Mouse (Mus musculus) kidney, postnatal 0 days (tissue): ENCODE measurements around the gene Top2b. TPM values are rescaled to one million over a fixed set of nuclear protein-coding genes. Genes with fewer than 3 reads are reported as not detected.

Source experiments
- ATAC-seq: fragments of 200-750 bp; cut with Nextera tagmentation; replicated peaks from 2 replicates; pipeline ENCODE4 v1.8.0; 2017; ENCODE audit warnings: low read depth, moderate number of reproducible peaks, moderate TSS enrichment, moderate library complexity; ENCODE audit not compliant: low FRiP score
- DNase-seq: peaks from one replicate; pipeline ENCODE4 v3.0.0-alpha.2; 2016; ENCODE audit warnings: low spot score
- H3K27ac ChIP-seq: fragments of 300-500 bp; sonication (generic); 2 replicates; pipeline ENCODE4 v1.5.1; 2014; ENCODE audit warnings: mild to moderate bottlenecking
- H3K27me3 ChIP-seq: fragments of 300-500 bp; sonication (generic); 2 replicates; pipeline ENCODE4 v1.6.1; 2014; ENCODE audit warnings: low read length, mixed read lengths; ENCODE audit not compliant: insufficient read depth
- H3K36me3 ChIP-seq: fragments of 300-500 bp; sonication (generic); 2 replicates; pipeline ENCODE4 v1.6.1; 2014; ENCODE audit warnings: low read length, mixed read lengths; ENCODE audit not compliant: insufficient read depth
- H3K4me1 ChIP-seq: fragments of 300-500 bp; sonication (generic); replicated peaks from 2 replicates; pipeline ENCODE4 v1.6.1; 2014; ENCODE audit warnings: antibody characterized with exemption, low read length, mixed read lengths; ENCODE audit not compliant: insufficient read depth
- H3K4me2 ChIP-seq: fragments of 300-500 bp; sonication (generic); 2 replicates; pipeline ENCODE4 v1.6.1; 2014; ENCODE audit warnings: mild to moderate bottlenecking, low read length, moderate library complexity, mixed read lengths
- H3K4me3 ChIP-seq: fragments of 300-500 bp; sonication (generic); replicated peaks from 2 replicates; pipeline ENCODE4 v1.5.1; 2014; ENCODE audit warnings: low read depth, low read length
- H3K9ac ChIP-seq: fragments of 300-500 bp; sonication (generic); 2 replicates; pipeline ENCODE4 v1.6.1; 2014; ENCODE audit warnings: low read depth, low read length
- H3K9me3 ChIP-seq: fragments of 300-500 bp; sonication (generic); replicated peaks from 2 replicates; pipeline ENCODE4 v1.6.1; 2016; ENCODE audit warnings: low read length, inconsistent platforms, mixed read lengths
- CTCF ChIP-seq: IDR thresholded peaks from 2 replicates; pipeline ENCODE4 v1.5.1; 2016; ENCODE audit warnings: antibody characterized with exemption, low read depth, mild to moderate bottlenecking, moderate library complexity
- WGBS: fragments of 180-500 bp; shearing (Covaris S2); extraction: QIAGEN DNeasy Blood & Tissue Kit; methylation state at CpG from one replicate; pipeline ENCODE4 v1.1.7; 2014; 5-methylcytosine and 5-hydroxymethylcytosine counted together
- polyA plus RNA-seq: library from polyadenylated mRNA; unstranded; fragments of >200 nt; fragmentation: Nextera tagmentation; extraction: Ambion mirVana; gene quantifications from 2 replicates; pipeline ENCODE4 v1.2.1, GENCODE M21; 2015

The Top2b gene
- polyA plus RNA-seq = 41.4 and 42.3 TPM in 2 replicates

GRCm38 (mm10) chr14:16364878-16365337, at the start of gene Top2b:
Gene Top2b (plus strand): TSS chr14:16365179.
- no peak for TF ChIP-seq CTCF
- H3K27me3 ChIP-seq = no peaks in the 10 kb centered on the region
- peak within 1 kb of the TSS; percentile 85 for H3K4me3 ChIP-seq
- peak; percentile 99 for ATAC-seq
- H3K4me1 ChIP-seq = peaks cover 5% of the 10 kb centered on the region; the same call in 1 of the 2 replicates
- peak; percentile 98 for DNase-seq
- H3K4me2 ChIP-seq = peak within 1 kb of the TSS; percentile 92
- H3K36me3 ChIP-seq = no peaks in the 10 kb centered on the region
- WGBS = 0% methylated on average over 30 of the region's 32 CpGs
- peak within 1 kb of the TSS; percentile 99 for H3K9ac ChIP-seq
- no peaks in the 10 kb centered on the region for H3K9me3 ChIP-seq
- H3K27ac ChIP-seq = peak within 1 kb of the TSS; percentile 100

GRCm38 (mm10) chr14:16316715-16317114, 48.3 kb upstream of the Top2b start:
- H3K4me1 ChIP-seq = 0 out of 2 replicates have a peak, but pooled peaks cover 6% of the 10 kb centered on the region
- no peak for TF ChIP-seq CTCF
- H3K36me3 ChIP-seq = no peaks in the 10 kb centered on the region
- H3K4me2 ChIP-seq = no peak overlapping the region
- H3K27ac ChIP-seq = peak overlapping the region; percentile 60
- H3K9me3 ChIP-seq = no peaks in the 10 kb centered on the region
- 43% methylated on average over 1 of the region's 1 CpGs for WGBS
- no peak overlapping the region for H3K4me3 ChIP-seq
- DNase-seq (peak; percentile 55), ATAC-seq (no peak)
- H3K27me3 ChIP-seq = no peaks in the 10 kb centered on the region
- H3K9ac ChIP-seq = no peak overlapping the region

- no peaks in the 10 kb centered on the region for H3K4me1 ChIP-seq
- TF ChIP-seq CTCF = no peak
- H3K27ac ChIP-seq = no peak overlapping the region
- no peak for DNase-seq
- 77% methylated on average over 2 of the region's 2 CpGs for WGBS
- ATAC-seq = no peak
- H3K9me3 ChIP-seq = no peaks in the 10 kb centered on the region
- H3K36me3 ChIP-seq = no peaks in the 10 kb centered on the region
- no peak overlapping the region for H3K9ac ChIP-seq
- H3K4me2 ChIP-seq = no peak overlapping the region
- H3K4me3 ChIP-seq = no peak overlapping the region
- no peaks in the 10 kb centered on the region for H3K27me3 ChIP-seq
Measured at GRCm38 (mm10) chr14:16319818-16320217, 45.2 kb upstream of the Top2b start.

GRCm38 (mm10) chr14:16324394-16324793, 40.6 kb upstream of the Top2b start:
- no peaks in the 10 kb centered on the region for H3K27me3 ChIP-seq
- ATAC-seq (no peak), DNase-seq (no peak)
- WGBS = 83% methylated on average over 4 of the region's 4 CpGs
- no peaks in the 10 kb centered on the region for H3K9me3 ChIP-seq
- no peak overlapping the region for H3K9ac ChIP-seq
- no peak overlapping the region for H3K4me2 ChIP-seq
- H3K36me3 ChIP-seq = no peaks in the 10 kb centered on the region
- H3K4me3 ChIP-seq = no peak overlapping the region
- TF ChIP-seq CTCF = no peak
- H3K27ac ChIP-seq = no peak overlapping the region
- H3K4me1 ChIP-seq = no peaks in the 10 kb centered on the region

- Histone ChIP-seq H3K9me3 (no peaks in the 10 kb centered on the region), H3K4me2 (no peak overlapping the region), H3K27me3 (no peaks in the 10 kb centered on the region), H3K27ac (no peak overlapping the region), H3K4me1 (no peaks in the 10 kb centered on the region), H3K36me3 (no peaks in the 10 kb centered on the region), H3K4me3 (no peak overlapping the region), H3K9ac (no peak overlapping the region)
- ATAC-seq = no peak
- DNase-seq = no peak
- 38% methylated on average over 1 of the region's 1 CpGs for WGBS
- peak; percentile 13; the same call in 1 of the 2 replicates for TF ChIP-seq CTCF
Measured at GRCm38 (mm10) chr14:16325208-16325607, 39.8 kb upstream of the Top2b start.

GRCm38 (mm10) chr14:16328531-16328930, 36.4 kb upstream of the Top2b start:
- DNase-seq = peak; percentile 97
- no peaks in the 10 kb centered on the region for H3K36me3 ChIP-seq
- no peak overlapping the region for H3K4me2 ChIP-seq
- no peaks in the 10 kb centered on the region for H3K27me3 ChIP-seq
- no peak overlapping the region for H3K9ac ChIP-seq
- ATAC-seq = peak; percentile 93
- TF ChIP-seq CTCF = no peak
- no peaks in the 10 kb centered on the region for H3K9me3 ChIP-seq
- H3K4me3 ChIP-seq = no peak overlapping the region
- no peaks in the 10 kb centered on the region for H3K4me1 ChIP-seq
- H3K27ac ChIP-seq = peak overlapping the region; percentile 79; the same call in 1 of the 2 replicates
- WGBS = 6% methylated on average over 2 of the region's 2 CpGs
